Mouse (Mus musculus): ENCODE data around the gene Dlx4.

Dlx4 gene

GRCm38 (mm10) chr11:95102161-95102904, 43.7 kb downstream of the Dlx4 start:
- no peak for DNase-seq (ENCODE audit: low spot score)

GRCm38 (mm10) chr11:95101071-95101788, 44.8 kb downstream of the Dlx4 start:
- no peak for DNase-seq (ENCODE audit: low spot score)

GRCm38 (mm10) chr11:95100393-95100792, 45.7 kb downstream of the Dlx4 start:
- DNase-seq (ENCODE audit: low spot score) = no peak

GRCm38 (mm10) chr11:95098346-95099095, 47.5 kb downstream of the Dlx4 start:
- DNase-seq (ENCODE audit: low spot score) = no peak

- DNase-seq (ENCODE audit: low spot score) = no peak
Observed at GRCm38 (mm10) chr11:95097889-95098288, 48.2 kb downstream of the Dlx4 start.

GRCm38 (mm10) chr11:95096608-95097373, 49.3 kb downstream of the Dlx4 start:
- DNase-seq (ENCODE audit: low spot score) = no peak

GRCm38 (mm10) chr11:95095596-95095995, 50.5 kb downstream of the Dlx4 start:
- no peak for DNase-seq (ENCODE audit: low spot score)

GRCm38 (mm10) chr11:95093077-95093476, 53.0 kb downstream of the Dlx4 start:
- no peak for DNase-seq (ENCODE audit: low spot score)

All from spleen, adult 12 weeks (tissue).